Mouse (Mus musculus) limb, embryonic 10.5 days (tissue): ENCODE results near the gene Sypl. TPM values are rescaled to one million over a fixed set of nuclear protein-coding genes. Genes with fewer than 3 reads are reported as not detected.

ENCODE experiments used
- DNase-seq: peaks from one replicate; pipeline ENCODE4 v3.0.0-alpha.2; 2017; ENCODE audit warnings: low spot score
- H3K27ac ChIP-seq: fragments of 300-500 bp; sonication (generic); 2 replicates; pipeline ENCODE4 v1.5.1; 2016; ENCODE audit warnings: mild to moderate bottlenecking
- H3K27me3 ChIP-seq: fragments of 300-500 bp; sonication (generic); 2 replicates; pipeline ENCODE4 v1.6.1; 2016; ENCODE audit warnings: low read depth, mild to moderate bottlenecking; ENCODE audit not compliant: poor library complexity, severe bottlenecking
- H3K36me3 ChIP-seq: fragments of 300-500 bp; sonication (generic); 2 replicates; pipeline ENCODE4 v1.6.1; 2016; ENCODE audit warnings: mild to moderate bottlenecking, moderate library complexity
- H3K4me1 ChIP-seq: fragments of 300-500 bp; sonication (generic); 2 replicates; pipeline ENCODE4 v1.6.1; 2016
- H3K4me3 ChIP-seq: fragments of 300-500 bp; sonication (generic); 2 replicates; pipeline ENCODE4 v1.5.1; 2016; ENCODE audit warnings: mild to moderate bottlenecking, moderate library complexity
- H3K9me3 ChIP-seq: fragments of 300-500 bp; sonication (generic); replicated peaks from 2 replicates; pipeline ENCODE4 v1.6.1; 2016; ENCODE audit warnings: mild to moderate bottlenecking
- WGBS: fragments of 180-500 bp; shearing (Covaris S2); methylation state at CpG from one replicate; pipeline ENCODE4 v1.1.7; 2016; 5-methylcytosine and 5-hydroxymethylcytosine counted together
- polyA plus RNA-seq: library from polyadenylated mRNA; unstranded; fragments of >200 nt; fragmentation: Nextera tagmentation; extraction: Ambion mirVana; gene quantifications from 2 replicates; pipeline ENCODE4 v1.2.1, GENCODE M21; 2016

Sypl gene
- polyA plus RNA-seq, 1 experiment from 2014 or later = 55.7 TPM

DNA sequence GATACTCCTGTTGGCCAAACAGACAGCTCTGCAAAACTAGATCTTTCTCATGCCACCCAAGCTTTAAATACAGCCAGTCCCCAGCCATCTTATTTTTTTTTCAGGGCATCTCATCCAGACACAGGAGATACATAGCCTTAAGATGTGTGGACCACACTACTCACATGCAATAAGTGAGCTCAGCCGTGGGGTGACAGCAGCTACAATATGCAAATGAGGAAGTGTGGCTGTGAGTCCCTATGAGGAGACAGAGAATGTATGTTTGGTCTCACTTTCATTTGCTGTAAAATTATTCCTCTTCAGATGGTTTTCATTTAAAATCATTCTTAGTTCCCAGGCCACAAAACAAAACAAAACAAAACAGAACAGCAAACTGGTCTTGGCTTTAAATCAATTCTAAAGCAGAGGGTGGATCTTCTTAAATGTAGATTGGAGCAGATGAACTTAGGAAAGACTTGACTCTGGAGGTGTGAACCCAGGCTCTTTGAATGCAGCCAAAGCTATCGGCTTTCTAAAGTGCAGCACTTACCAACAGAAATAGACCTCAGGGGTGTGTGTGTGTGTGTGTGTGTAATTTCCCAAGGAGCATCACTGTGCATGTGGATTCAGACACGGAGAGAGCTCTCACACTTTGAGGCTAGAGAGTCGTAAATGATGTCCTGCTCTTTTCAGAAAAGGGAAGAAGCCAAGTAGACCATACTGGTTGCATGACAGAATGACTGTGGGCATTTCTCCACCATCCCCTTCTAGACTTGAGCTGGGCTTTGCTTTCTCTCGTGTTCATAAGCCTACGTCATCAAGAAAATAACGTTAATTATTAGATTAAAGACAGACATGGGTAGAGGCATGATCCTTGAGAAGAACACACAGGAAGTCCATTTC, 63.4 kb downstream of the Sypl start:
- 0 out of 2 replicates have a peak, but pooled peaks cover 5% of the 10 kb centered on the region for H3K4me1 ChIP-seq
- no peaks in the 10 kb centered on the region for H3K9me3 ChIP-seq
- H3K36me3 ChIP-seq = no peaks in the 10 kb centered on the region
- DNase-seq = no peak
- H3K4me3 ChIP-seq = no peak overlapping the region
- H3K27ac ChIP-seq = no peak overlapping the region
- H3K27me3 ChIP-seq = no peaks in the 10 kb centered on the region
- WGBS = 71% methylated on average over 7 of the region's 7 CpGs

DNA sequence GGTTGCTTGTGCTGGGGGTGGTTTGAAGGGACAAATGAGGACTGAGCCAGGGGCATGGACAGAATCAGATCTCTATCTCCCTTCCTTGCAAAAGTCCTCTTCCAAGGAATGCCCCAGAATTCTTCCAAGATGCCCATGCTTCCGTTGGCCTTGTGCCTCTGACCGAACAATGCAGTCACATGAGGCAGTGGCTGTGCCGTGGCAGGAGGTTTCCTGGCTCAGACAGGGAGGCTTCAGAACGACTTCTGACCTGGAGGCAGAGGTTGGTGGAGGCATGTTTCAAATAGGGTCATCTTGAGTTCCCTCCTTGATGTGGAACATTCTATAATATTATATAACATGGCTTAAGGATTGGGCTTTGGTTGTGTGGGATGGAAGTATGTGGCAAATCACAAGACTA, 64.9 kb downstream of the Sypl start:
- no peak for DNase-seq
- H3K9me3 ChIP-seq = 0 out of 2 replicates have a peak, but pooled peaks cover 2% of the 10 kb centered on the region
- H3K36me3 ChIP-seq = no peaks in the 10 kb centered on the region
- H3K27me3 ChIP-seq = no peaks in the 10 kb centered on the region
- 82% methylated on average over 4 of the region's 4 CpGs for WGBS
- 0 out of 2 replicates have a peak, but pooled peaks cover 5% of the 10 kb centered on the region for H3K4me1 ChIP-seq
- H3K27ac ChIP-seq = no peak overlapping the region
- no peak overlapping the region for H3K4me3 ChIP-seq

DNA sequence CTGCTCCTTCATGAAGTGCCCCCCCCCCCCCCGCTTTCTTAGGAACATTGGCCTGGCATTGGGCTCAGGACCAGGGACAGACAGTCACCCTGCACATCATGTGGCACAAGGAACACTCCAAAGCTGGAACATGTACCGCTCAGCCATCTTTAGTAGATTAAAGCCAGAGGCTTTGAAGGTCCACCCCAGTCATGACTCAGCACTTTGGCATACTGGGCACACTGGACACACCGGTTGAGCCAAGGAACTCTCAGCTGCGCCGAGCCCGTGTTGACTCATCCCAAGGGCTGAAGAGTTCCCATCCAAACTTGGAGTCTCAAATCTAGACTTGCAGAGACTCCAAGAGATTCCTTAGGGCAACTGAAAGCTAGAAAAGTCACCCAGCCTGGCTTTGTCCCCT, 66.3 kb downstream of the Sypl start:
- WGBS = 87% methylated on average over 6 of the region's 6 CpGs
- no peaks in the 10 kb centered on the region for H3K36me3 ChIP-seq
- no peaks in the 10 kb centered on the region for H3K27me3 ChIP-seq
- 0 out of 2 replicates have a peak, but pooled peaks cover 5% of the 10 kb centered on the region for H3K4me1 ChIP-seq
- no peak for DNase-seq
- no peak overlapping the region for H3K27ac ChIP-seq
- 0 out of 2 replicates have a peak, but pooled peaks cover 2% of the 10 kb centered on the region for H3K9me3 ChIP-seq
- no peak overlapping the region for H3K4me3 ChIP-seq

DNA sequence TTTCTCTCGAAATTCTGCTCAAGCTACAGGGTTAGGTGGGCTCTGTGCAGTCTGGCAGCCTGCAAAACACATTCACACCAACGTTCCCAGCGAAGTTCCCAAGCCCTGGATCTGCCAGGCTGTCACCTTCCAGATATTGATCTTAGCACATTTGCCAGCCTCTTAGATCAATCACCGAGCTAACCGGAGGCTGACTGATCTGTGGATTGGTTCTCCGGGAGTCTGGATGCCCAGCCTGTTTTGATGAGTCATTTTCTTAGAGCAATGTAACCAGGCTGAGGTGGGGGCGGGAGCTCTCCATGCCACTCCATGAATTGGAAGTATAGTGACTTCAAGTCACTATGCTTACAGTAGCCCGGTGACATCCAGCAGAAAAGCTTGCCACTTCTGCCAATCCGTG, 67.4 kb downstream of the Sypl start:
- Histone ChIP-seq H3K9me3 (0 out of 2 replicates have a peak, but pooled peaks cover 2% of the 10 kb centered on the region), H3K4me3 (no peak overlapping the region), H3K27ac (no peak overlapping the region), H3K4me1 (0 out of 2 replicates have a peak, but pooled peaks cover 5% of the 10 kb centered on the region), H3K36me3 (no peaks in the 10 kb centered on the region), H3K27me3 (no peaks in the 10 kb centered on the region; the same call in 1 of the 2 replicates)
- 80% methylated on average over 9 of the region's 9 CpGs for WGBS
- no peak for DNase-seq

DNA sequence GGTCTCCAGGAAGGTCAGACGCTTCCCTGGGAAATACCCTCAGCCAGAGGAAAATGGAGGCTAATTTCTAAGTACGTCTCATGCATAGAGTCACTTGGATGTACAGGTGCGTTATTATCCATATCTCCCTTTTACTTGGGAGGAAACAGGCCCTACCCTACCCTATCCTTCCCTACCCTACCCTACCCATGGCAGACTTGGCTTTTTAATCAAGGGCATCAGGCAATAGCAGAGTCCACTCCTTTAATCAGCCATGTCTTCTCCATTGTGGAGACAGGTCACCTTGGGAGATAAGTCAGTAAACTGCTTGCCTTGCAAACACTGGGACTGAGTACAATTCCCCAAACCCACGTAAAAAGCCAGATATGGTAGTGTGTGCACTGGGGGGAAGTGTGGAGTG, 68.1 kb downstream of the Sypl start:
- no peak for DNase-seq
- Histone ChIP-seq H3K27me3 (no peaks in the 10 kb centered on the region; the same call in 1 of the 2 replicates), H3K36me3 (no peaks in the 10 kb centered on the region), H3K4me1 (0 out of 2 replicates have a peak, but pooled peaks cover 5% of the 10 kb centered on the region), H3K4me3 (no peak overlapping the region), H3K27ac (no peak overlapping the region), H3K9me3 (0 out of 2 replicates have a peak, but pooled peaks cover 2% of the 10 kb centered on the region)
- WGBS = 93% methylated on average over 4 of the region's 4 CpGs

DNA sequence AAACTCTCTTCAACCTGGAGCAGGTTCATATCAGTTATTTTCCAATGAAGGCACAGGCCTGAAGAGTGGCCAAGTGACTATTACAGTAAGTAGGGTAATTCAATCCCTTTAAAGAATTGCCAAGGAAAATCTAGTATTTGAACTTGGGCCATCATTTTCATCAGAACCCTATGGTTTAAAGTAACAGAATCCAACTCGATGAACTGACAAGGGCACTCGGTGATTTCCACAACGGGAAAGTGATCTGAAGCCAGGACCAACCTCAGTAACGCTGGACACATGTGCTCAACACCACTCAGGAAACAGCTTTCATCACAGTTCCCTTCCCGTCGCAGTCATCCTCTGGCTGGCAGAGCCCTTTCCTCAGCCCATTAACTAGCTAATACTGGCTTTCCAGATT, 70.8 kb downstream of the Sypl start:
- 70% methylated on average over 6 of the region's 6 CpGs for WGBS
- no peak for DNase-seq
- H3K27me3 ChIP-seq = no peaks in the 10 kb centered on the region; the same call in 1 of the 2 replicates
- H3K4me3 ChIP-seq = no peak overlapping the region
- no peaks in the 10 kb centered on the region for H3K36me3 ChIP-seq
- no peak overlapping the region for H3K27ac ChIP-seq
- H3K4me1 ChIP-seq = peaks cover 26% of the 10 kb centered on the region
- 0 out of 2 replicates have a peak, but pooled peaks cover 2% of the 10 kb centered on the region for H3K9me3 ChIP-seq

DNA sequence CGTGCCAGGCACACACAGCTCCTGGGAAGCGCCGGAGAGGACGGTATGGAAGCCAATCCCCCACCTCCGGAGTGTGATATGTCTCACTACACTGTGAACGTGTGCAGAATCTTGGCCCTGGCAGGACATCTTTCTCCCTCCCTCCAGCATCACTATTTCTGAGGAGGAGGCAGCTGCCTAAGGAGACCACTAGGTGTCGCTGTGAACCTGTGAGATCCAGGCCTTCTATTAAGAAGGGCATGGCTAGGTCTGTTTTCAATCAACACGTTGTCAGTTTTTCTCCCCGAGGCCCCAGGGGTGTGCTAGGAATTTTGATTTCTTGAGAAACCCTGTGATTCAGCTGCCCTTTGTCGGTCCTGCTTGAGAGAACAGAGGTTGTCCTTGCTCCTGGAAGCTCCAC, 73.4 kb downstream of the Sypl start:
- Histone ChIP-seq H3K9me3 (0 out of 2 replicates have a peak, but pooled peaks cover 2% of the 10 kb centered on the region), H3K27ac (peak overlapping the region; percentile 68), H3K27me3 (no peaks in the 10 kb centered on the region; the same call in 1 of the 2 replicates), H3K4me3 (peak overlapping the region; percentile 24; the same call in 1 of the 2 replicates), H3K36me3 (no peaks in the 10 kb centered on the region), H3K4me1 (peaks cover 22% of the 10 kb centered on the region)
- DNase-seq = peak; percentile 86
- 1% methylated on average over 10 of the region's 10 CpGs for WGBS

DNA sequence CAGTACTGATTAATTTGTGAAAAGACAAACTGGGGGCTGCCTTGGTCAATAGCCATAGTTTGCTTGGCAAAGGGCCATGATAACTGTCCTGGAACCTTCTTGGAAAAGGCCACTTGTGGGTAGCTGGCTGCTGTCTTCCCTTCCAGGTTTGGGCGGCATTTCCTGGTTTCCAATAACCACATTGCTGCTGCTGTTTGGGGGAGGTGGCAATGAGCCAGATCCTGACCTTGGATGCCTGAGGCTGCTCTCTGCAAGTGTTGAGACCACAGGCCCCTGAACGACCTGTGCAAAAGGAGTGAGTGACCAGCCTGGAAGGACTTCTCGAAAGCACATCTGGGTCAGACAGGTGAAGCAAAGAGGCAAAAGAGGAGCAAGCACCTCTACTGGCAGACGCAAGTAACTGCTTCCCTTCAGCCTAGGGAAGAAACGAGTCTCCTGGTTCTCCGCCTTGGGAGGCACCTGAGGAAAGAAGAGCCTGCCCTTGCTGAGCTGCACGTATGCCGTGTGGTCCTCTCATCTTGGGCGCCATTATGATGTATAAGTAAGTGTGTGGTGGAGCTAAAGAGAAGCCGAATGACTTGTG, 74.5 kb downstream of the Sypl start:
- Histone ChIP-seq H3K36me3 (no peaks in the 10 kb centered on the region), H3K4me1 (peaks cover 23% of the 10 kb centered on the region), H3K27me3 (no peaks in the 10 kb centered on the region; the same call in 1 of the 2 replicates), H3K9me3 (no peaks in the 10 kb centered on the region), H3K4me3 (no peak overlapping the region), H3K27ac (0 out of 2 replicates have a peak overlapping the region, but pooled peaks have one; percentile 47)
- whole genome bisulfite sequencing = 39% methylated on average over 10 of the region's 10 CpGs
- no peak for DNase-seq

DNA sequence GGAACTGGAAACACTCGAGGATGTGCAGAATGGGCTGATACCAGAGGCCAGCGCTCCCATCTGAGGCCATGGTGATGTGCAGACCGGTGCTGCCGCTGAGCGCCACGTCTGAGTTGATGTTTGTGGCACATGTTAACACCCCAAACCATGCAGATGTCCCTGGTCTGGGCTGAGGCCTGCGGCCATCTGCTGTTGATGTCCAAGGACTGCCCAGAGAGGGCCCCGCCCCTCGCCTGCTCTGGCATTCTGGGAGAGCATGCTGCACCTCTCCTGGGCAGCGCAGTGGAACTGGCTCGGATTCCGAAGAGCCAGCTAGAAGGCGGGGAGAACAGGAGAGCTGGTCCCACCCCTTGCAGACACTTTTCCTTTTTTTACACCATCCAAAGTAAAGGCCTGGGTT, 75.0 kb downstream of the Sypl start:
- Histone ChIP-seq H3K4me1 (peaks cover 27% of the 10 kb centered on the region), H3K27me3 (no peaks in the 10 kb centered on the region; the same call in 1 of the 2 replicates), H3K9me3 (no peaks in the 10 kb centered on the region), H3K4me3 (no peak overlapping the region), H3K27ac (0 out of 2 replicates have a peak overlapping the region, but pooled peaks have one; percentile 47), H3K36me3 (no peaks in the 10 kb centered on the region)
- 45% methylated on average over 13 of the region's 13 CpGs for WGBS
- DNase-seq = no peak

Other genes with a start within 250 kb of the Sypl start
- gene Nampt, start 134.3 kb upstream of the Sypl start, polyA plus RNA-seq = 32.3 and 37.6 TPM in 2 replicates
- not detected in 2 replicates for gene Cdhr3, start 139.0 kb downstream of the Sypl start, polyA plus RNA-seq
- 11.0 and 11.7 TPM in 2 replicates for gene Atxn7l1, start 193.8 kb downstream of the Sypl start, polyA plus RNA-seq